Mouse (Mus musculus) WW6 (cell line): ENCODE measurements around the gene Osbpl3.
A peak's percentile ranks its signal among the peaks of the same experiment; 100 is the strongest.

Source experiments
- DNase-seq: peaks from one replicate; pipeline ENCODE4 v3.0.0-alpha.2; 2013; ENCODE audit warnings: low read depth, low spot score

The Osbpl3 gene

DNA sequence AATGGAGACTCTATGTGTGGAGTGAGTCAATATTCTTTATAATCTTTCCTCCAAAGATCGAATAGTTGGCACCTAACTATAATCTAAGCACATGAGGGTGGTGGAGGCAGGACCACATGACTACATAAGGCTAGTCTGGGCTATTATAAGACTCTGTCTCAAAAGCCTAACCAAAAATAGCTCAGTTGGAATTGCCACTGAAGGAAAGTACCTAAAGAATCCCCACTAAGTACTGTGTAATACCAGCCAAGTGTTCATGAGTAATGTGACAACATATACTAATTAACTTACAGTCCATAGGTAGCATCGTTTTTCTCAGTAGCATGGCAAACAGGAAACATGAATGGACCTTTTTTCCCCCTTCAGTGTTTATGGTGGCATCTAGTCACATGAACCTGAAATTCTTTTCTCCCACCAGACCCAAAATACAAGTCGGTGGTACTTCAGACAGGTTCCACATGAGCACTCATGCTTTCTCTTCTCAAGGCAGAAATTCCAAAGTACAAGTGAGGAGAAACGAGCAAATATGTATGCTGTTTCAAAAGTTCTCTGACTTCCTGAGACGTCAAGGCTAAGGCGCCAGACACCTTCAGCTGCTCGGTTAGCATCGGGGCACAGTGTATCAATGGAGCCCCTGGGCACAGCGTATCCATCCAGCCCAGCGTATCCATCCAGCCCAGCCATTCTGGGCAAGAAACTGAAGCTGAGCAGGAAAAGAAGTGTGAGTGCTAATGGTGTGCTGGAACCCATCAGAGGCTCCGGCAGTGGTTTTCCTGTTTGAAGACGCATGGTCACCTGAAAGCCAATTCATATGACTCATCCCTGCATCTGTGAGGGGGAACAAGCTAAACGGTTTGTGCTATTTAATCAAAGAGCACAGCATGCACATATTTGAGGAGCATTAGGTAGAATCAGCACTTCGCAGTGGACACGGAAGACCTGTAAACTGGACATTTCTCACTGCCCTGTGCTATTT is 120.9 kb downstream of the Osbpl3 start:
- DNase-seq, result no peak

DNA sequence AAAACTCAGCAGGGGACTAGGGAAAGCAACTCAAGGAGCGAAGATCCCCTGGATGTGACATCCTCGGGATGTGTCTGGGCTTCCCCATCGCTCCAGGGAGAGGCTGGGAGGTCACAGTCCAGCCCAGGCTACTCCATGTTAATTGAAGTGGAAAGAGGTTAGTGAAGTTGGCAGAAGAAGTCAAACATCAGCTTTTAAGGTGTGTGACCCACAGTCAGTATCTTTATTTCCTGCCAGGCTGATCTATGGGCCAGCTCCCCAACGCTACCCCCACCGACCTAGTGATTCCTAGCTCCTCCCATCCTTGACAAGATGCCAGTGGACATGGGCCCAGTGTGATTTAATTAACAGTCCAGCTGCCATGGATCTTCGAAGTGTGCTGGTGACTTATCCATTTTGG is 122.7 kb downstream of the Osbpl3 start:
- no peak for DNase-seq

DNA sequence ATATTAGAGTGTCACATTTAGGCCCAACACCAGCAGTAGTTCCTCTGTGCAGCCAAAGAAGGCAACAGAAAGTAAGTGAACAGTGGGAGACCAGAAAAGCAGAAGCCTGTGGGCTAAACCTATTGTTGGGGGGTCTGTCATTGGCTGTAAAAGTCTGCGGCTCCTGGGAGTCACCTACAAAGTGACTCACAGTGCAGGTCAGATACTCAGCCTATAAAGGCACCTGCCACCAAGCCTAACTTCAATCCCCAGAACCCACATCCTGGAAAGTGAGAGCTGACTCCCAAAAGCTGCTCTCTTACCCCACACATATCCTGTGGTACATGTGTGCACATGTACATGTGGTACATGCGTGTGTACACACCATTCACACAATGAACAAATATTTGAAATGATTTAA is 124.5 kb downstream of the Osbpl3 start:
- no peak for DNase-seq

DNA sequence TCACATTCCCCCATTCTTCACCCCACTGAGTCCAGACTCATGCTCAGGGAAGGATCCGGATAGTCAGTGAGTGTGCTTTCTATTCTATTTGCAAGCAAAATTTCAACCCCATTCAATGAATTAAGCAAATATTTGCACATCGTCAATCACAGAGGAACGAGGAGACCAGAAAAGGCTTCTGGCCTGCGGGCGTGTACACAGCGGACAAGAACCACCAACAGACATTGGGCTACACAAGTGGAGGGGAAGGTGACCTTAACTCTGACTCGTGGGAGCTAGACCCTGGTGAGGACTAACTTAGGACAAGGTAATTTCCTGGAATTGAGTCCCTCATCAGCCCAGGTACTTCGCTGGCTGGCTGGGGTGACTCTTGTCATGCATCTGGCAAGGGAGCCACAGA is 126.6 kb downstream of the Osbpl3 start:
- no peak for DNase-seq

DNA sequence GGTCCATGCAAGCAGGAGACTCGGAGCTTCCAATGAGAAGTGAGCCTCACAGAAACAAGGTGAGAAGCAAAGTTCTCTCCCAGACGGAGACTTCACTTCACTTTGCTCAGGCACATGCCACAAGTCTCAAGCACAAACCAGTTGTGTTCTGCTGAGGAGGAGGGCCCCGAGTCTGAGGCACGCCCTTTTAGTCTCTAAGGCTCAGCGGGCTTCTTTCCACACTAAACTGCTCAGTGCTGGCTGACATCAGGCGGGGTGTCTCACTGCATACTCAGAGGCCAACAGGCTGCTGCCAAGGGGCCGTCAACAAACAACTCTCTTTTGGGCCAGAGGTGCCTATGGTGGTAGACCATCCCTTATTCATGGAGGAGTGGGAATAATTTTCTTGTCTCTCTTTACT is 127.1 kb downstream of the Osbpl3 start:
- DNase-seq, result no peak

DNA sequence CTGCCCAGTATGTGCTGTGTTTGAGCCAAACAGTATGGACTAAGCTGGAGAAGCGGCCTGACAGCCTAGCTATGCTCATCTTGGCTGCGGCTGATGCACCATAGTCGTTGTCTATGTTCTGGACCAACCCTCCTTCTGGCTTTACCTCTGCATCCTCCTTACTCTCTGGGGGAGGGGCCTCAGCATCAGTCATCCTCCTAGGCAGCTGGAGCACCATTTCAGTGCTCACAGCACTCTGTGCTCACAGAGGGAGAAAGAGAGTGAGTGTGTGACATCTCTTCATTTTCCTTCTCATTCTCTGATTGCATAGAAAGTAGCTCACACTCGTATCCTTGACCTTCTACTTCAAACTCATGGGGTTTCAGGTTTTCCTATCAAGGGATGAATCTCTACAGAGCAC is 129.8 kb downstream of the Osbpl3 start:
- no peak for DNase-seq

DNA sequence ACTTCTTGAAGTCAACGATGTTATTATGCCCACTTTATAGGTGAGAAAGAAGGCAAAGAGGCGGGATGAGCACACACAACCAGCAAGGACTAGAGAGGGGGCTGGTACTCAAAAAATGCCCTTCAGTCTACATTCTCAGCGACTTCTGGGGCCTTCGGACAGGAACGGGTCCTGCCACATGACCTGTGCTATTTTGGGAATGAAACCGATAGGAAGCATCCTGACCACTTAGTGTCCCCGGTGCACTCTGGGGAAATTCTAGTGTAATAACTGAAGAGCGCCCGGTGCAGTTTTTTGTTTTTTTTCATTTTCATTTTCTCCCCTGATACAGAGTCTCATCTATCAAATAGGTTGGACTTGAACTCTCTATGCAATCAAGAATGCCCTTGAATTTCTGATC is 130.5 kb downstream of the Osbpl3 start:
- no peak for DNase-seq

DNA sequence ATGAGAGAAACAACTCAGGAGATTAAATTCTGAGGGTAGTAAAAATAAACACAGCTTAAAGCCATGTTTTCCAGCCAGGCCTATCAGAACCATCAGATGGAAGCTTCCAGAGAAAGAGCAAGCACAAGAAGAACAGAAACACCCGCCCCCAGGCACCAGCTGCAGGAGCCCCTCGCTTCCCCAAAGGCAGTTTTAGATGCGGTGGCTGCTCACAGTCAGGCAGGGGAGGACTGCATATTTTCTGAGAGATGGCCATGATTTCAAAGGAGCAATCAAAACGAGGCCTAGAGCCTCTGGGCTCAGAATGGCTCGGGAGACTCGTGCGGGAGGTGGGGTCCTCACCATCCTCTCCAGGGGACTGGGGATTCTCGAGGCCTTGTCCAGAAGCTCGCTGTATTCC is 133.4 kb downstream of the Osbpl3 start:
- no peak for DNase-seq

DNA sequence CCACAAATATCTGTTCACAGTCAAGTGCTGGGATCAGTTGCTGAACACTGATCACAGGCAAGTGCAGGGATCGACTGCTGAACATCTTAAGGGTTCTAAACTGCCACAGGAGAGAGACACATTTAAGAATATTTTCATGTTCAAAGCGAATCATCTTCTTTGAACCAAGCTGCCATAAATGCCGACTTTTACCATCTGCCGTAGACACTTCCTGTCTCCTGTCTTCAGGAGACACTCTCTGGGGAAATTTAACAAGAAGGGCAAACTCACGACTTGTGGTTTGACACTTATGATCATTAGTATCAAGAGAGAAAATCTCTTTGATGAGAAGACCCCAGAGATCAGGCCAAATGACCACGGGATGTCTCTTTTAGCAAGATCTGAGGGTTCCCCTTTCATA is 134.3 kb downstream of the Osbpl3 start:
- no peak for DNase-seq

DNA sequence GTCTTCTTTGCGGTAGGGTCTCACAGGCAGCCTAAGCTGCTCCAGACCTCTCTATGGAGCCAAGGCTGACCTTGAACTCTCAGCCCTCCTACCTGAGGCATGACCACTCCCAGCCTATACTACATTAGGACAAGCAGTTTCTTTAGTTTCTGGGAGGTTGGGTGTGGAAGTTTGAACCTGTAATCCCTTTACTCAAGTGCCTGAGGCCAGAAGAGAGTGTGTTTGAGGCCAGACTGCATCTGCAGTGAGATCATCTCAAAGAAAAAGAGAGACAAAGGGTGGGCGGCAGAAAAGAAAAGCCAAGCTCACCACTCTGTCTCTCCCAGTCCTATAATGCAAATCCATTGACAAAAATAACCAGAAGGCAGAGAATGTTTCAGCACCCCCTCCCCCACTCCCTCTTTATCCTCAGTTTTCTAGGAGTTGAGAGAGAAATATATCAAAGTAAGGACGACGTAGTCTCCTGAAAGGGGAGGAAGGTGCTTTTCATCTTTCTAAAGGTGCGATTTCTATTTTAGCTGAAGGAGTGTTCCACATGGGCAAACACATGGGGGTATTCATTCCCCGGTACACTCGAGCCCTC is 137.3 kb downstream of the Osbpl3 start:
- no peak for DNase-seq

DNA sequence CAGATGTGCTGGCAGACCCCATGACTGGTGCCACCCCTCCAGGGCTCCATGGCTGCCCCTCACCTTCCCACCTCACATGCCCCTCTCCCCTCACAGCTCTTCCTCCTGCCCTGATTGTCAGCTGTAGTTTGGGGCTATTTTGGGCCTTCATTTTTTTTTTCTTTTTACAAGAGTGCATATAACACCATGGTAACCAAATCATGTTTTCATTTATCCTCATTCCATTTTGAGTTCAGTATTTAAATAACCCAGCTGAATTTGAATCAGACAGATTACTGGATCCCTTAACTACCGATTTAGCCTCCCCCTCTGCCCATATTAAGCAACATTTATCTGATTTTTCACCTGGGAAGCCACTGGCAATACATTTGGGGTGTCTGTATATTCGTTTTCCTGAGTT is 137.9 kb downstream of the Osbpl3 start:
- no peak for DNase-seq

DNA sequence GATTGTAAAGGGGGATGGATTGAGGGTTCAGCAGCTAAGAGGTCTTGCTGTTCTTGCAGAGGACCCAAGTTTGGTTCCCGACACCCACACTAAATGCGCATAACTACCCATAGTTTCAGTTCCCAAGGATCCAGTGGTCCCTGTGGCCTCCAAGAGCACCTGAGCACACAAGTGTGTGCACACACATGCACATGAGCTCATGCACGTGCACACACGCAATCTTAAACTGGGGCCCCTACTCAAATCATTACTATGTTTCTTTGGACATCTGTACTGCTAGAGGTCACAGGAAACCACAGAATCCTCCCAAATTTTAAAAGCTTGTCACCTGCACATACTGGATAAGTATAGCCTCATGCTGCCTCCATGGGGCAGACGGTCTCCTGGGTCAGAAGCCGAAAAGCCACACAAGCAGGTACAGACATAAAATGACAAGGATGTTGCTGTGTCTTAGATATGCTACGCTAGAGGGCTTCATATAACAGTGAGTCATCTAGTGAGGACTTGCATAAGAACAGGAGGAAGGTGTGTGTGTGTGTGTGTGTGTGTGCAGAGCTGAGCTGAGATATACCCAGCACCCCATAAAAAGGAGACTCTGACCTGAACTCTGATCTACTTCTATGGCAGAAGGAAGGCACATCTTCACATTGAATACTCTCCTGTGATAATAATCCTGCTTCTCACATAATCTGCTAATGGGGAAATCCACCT is 139.1 kb downstream of the Osbpl3 start:
- no peak for DNase-seq

DNA sequence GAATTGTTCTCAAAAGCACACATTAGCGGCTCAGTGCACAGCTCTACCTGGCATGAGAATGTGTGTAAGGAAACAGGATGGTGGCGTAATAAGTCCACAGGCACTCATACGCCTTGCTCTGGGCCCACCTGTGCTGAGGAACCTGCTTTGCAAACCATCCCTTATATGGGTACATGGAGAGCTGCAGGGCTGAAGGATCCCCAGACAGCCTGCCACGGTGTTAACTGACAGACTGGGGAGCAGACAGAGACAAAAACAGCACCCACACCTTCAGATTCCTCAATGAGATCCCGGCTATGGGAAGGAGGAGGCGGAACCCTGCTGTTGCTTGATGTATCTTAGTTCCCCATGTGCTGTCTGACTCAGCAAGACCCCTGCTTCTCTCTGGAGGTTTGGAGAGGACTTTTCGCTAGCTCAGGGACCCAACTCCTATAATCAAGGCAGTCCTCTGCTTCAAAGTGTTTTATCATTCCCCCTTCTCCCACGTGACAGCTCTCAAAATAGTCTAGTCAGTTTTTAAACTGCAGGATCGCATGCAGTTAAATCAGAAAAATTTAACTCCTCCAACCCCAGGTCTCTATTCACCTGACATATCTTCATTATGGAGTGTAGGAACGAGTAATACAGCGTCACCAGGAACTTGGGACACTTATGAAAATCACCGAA is 141.5 kb downstream of the Osbpl3 start:
- DNase-seq, result no peak

DNA sequence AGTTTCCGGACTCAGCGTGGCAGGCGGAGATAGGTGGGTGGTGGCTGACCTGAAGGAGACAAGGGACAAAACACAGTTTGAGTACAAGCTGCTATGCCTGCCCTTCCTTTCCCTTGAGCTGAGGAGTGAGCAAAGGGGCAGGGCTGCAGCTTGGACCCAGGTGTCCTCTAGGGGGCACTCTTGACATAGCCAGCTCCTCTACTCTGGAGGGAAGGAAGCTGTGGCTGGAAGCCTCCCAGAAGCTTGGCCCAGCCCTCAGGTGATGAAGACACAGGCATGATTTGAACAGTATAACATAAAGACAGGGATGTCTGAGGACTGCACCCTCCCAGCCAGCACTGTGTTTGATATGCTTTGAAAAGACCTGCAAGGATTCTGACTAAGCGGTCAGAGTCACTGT is 143.4 kb downstream of the Osbpl3 start:
- DNase-seq, result peak; percentile 61

DNA sequence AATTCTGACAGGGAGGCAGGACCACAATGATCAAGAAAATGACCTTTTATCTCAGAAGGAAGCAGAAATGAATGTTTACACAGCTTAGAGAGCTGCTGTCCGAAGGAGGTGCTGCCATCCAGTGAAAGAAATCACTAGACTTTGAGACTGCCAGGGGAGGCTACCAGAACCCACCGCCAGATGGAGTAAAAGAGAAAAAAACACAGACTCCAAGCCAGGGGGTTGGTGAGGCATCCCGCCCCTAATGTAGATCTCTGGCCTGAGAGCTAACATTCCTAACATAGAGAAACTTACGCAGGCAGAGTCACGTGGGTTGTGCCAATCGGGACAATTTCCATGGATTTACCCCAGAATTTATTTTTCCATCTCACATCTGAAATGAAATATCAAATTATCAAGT is 147.0 kb downstream of the Osbpl3 start:
- DNase-seq, result no peak

DNA sequence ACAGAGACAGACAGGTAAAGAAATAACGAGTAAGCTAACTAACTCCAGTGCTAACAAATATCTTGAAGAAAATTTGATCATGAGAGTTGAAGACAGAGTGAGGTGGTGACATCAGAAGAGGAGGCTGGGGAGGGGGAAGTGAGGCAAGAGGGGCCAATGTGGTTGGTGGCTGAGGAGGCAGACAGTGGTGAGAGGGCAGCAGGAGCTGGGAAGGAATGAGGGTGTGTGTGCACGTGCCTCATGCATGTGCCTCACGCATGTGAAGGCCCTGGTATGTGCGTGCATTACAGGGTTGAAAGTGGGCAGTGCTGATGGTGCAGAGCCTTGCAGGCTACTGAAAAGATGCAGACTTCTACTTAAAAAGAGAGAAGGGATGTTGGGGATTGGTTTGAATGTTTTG is 149.4 kb downstream of the Osbpl3 start:
- DNase-seq, result no peak

DNA sequence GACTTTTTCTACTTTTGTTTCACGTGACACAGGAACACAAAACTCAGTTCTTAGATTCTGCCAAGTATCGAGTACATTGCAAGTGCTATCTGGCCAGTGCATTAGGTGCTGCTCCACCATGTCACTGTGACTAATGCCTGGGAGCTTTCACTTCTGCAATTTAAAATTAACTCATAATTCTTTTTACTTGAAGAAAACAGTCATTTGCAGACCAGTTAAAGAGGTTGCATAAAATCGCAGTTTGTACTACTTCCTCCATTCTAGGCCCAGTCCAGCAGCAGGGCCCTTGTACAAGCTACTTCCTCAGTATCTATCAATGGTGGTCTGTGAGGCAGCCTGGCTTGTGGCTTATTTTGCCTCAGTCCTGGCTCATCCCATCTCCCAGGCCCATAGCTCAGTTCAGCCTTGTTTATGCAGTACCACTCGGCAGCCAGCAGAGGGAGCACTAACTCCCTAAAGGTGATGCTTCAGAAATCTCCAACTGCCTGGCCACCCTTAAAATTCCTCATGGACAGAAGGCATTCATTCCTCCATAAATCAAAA is 151.0 kb downstream of the Osbpl3 start:
- DNase-seq, result no peak

DNA sequence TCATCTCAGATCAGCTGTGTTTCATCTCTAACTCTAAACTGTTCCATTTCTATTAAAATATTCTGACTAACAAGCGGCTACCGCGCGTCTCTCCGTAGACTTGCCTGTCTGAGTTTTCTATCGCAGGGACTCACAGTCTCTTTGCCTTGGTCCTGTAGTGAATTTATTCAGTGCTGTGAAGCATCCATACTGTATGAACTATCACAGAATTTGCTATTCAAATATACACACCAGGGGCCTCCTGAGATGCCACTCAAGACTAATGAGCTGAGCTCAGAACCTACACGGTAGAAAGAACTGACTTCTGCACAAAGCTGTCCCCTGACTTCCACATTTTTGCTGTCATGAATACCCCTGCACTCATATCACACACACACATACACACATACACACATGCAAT is 154.9 kb downstream of the Osbpl3 start:
- no peak for DNase-seq

DNA sequence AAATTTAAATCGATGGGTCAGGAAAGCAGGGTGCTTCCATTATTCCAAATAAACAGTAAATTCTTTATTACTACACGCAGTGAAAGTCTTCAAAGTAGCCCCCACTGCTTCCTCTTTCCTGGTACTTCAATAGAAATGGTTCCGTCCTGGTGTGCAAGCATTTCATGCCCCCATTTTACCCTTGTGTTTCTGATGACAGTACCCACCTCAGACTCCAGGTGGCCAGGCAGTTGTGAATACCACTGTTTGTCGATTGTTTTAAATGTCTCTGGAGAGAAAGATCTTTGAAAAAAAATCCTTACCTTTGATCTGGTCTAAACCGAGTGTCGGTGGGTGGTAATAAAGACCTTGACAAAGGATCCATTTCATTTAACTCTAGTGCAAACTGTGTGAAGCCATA is 155.4 kb downstream of the Osbpl3 start:
- no peak for DNase-seq

DNA sequence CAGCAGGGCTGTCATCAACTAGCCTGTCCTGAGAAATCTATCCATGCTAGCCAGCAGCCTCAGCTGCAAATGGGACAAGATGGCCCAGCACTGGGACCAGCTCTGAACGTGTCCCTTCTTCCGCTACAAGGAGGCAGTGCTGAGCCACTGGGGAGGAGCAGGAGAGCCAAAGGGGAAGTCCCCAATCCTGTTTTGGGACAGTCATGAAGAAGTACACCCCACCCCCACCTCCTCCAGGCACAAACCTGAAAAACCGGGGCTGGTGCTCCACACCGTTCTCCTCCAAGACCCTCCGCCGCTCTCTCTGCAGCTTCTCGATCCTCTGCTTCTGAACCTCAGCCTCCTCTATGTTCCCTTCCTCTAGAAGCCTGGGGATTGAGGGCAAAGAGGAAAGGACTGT is 156.9 kb downstream of the Osbpl3 start:
- no peak for DNase-seq

DNA sequence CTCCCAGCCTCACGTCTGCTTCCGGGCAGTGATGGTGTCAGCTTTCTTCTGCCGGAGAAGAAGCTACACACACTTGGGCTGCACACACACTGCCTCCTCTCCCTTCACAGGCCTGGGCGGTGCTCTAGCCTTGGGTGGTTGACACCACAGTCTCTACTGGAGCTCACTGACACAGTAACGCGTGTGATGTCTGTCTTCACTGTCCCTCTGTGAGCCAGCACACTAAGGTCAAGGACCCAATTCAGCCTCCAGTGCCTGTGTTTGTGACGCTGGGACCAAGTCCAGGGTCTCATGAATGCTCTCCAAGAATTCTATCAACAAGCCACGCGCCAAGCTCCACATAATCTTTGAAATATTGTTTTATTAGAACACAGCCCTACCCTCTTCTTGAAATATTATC is 158.3 kb downstream of the Osbpl3 start:
- DNase-seq, result no peak

DNA sequence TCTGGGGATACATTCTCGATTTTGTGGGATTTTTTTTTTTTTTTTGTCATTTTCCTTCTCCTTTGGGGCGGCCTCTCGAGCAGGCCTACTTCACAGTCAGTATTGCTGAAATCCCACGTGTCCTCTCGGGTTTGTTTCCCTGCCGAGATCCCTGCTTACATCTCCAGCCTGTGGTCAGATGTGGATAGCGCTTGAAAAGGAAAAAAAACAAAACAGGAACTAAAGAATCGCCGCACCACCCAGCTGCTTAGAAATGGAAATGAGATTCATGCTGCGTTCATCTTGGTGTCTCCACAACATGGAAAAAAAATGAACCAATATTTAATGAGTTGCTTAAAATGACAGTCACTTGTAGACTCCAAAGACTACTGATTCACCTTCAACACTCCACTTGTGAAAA is 160.9 kb downstream of the Osbpl3 start:
- DNase-seq, result no peak
